In genomic region chrX:135879626-135880025, GRCm38 (mm10) we compare ENCODE assay signal across 24 mouse cellular contexts. TPM values are rescaled to one million over a fixed set of nuclear protein-coding genes. Genes with fewer than 3 reads are reported as not detected.
DNase-seq lines count a peak whose midpoint lies in the region; ATAC-seq and TF ChIP-seq lines count a peak whose summit lies in the region.
"Had no signal": no experiment of that assay in that cellular context is flagged by ENCODE, and none has a peak within 500 bp of the region (broad histone marks: within the 10 kb centered on the region; RNA-seq: fewer than 3 reads in every experiment).

No protein-coding gene starts in this region.

- peaks cover 6% of the 10 kb centered on the region for H3K4me1 ChIP-seq in G1E (ENCODE audit: insufficient read depth, low read depth, low read length)
- H3K4me1 ChIP-seq: embryonic facial prominence, embryonic 10.5 days; embryonic facial prominence, embryonic 12.5 days; forebrain, embryonic 13.5 days; forebrain, embryonic 15.5 days had no signal

- no peak for DNase-seq in G1E (ENCODE audit: low spot score)
- peak; percentile 5 for DNase-seq in brain, adult 2 months (ENCODE audit: low read depth, low spot score)
- no peak for DNase-seq in lung, postnatal 36 days
- no peak for DNase-seq in kidney, adult 18-20 months
- DNase-seq in left cerebral cortex, adult 8-10 months (ENCODE audit: low spot score in 2 of 2) = no peak
- DNase-seq: adrenal gland, adult 8-10 months; adrenal gland, postnatal 14 days; adrenal gland, postnatal 36 days; B cell, adult 2 months; cerebellum, adult 11 months; cerebellum, adult 18-20 months; cerebellum, adult 8-10 months; cerebellum, adult 9-11 months; cerebellum, postnatal 14 days; cerebellum, postnatal 36 days had no signal

- no peaks in the 10 kb centered on the region for H3K36me3 ChIP-seq in G1E (replicated peaks)
- H3K36me3 ChIP-seq: embryonic facial prominence, embryonic 10.5 days; embryonic facial prominence, embryonic 12.5 days; forebrain, embryonic 15.5 days had no signal

- no peak for TF ChIP-seq CTCF in G1E (IDR thresholded peaks at IDR 0.05; ENCODE audit: low read depth, low read length)

- H3K9me3 ChIP-seq in G1E (replicated peaks) = no peaks in the 10 kb centered on the region
- H3K9me3 ChIP-seq: embryonic facial prominence, embryonic 10.5 days; embryonic facial prominence, embryonic 12.5 days; forebrain, embryonic 13.5 days; forebrain, embryonic 15.5 days had no signal

- H3K27me3 ChIP-seq in G1E (ENCODE audit: insufficient read depth, low read length) = no peaks in the 10 kb centered on the region
- H3K27me3 ChIP-seq: CH12.LX; embryonic facial prominence, embryonic 12.5 days; forebrain, embryonic 13.5 days had no signal

- no peak overlapping the region for H3K4me3 ChIP-seq in G1E (ENCODE audit: low read depth, low read length)
- H3K4me3 ChIP-seq: embryonic facial prominence, embryonic 10.5 days; embryonic facial prominence, embryonic 12.5 days; forebrain, embryonic 13.5 days; forebrain, embryonic 15.5 days had no signal

- ATAC-seq in G1E (ENCODE audit: extremely low read depth, insufficient number of reproducible peaks, low FRiP score, poor library complexity, severe bottlenecking) = peak; percentile 26; the same call in 1 of the 2 replicates
- peak; percentile 60 for ATAC-seq in megakaryocyte progenitor cell, adult 5-6 weeks (replicated peaks; ENCODE audit: poor library complexity)
- ATAC-seq: activated CD4-positive, CD25-positive, alpha-beta regulatory T cell, adult 4 months; CD4-positive, CD25-positive, alpha-beta regulatory T cell, adult 4 months; forebrain, embryonic 13.5 days; forebrain, embryonic 15.5 days; Patski had no signal

RNA-seq across cellular contexts. Expression of gene Gprasp2, which starts 40.8 kb away (rescaled TPM):
- total RNA-seq in G1E (2014; fragmentation: Nextera tagmentation) (not detected in 2 replicates), G1E (2017) (0.22 and 0.41 TPM in 2 replicates)
- 0.14 TPM in 1 of 2 replicates, not detected in the other for polyA plus RNA-seq in G1E (2012)
- total RNA-seq in megakaryocyte progenitor cell, adult 5-6 weeks (2015) = 0.74 TPM in 1 of 2 replicates, not detected in the other
- total RNA-seq in megakaryocyte progenitor cell, adult 5-6 weeks (2017) = 0.17 and 0.98 TPM in 2 replicates
- 100 to 1,000 TPM; 178 to 211 (median 189) TPM for total RNA-seq in left cerebral cortex, adult 8-10 months (2022)

Comparison
In these comparisons a context has a peak if more than half of its experiments do, and no peak if none do; other contexts are left out.
1. RNA of gene Gprasp2, which starts 40.8 kb away (total RNA-seq): 178 to 211 TPM in left cerebral cortex, adult 8-10 months; 0.17 to 0.98 TPM in megakaryocyte progenitor cell, adult 5-6 weeks and 0.22 to 0.41 TPM in G1E; every median in the first group is over 10 times any median in the second.